Mouse (Mus musculus): ENCODE results near the gene Nr2f1.

DNA sequence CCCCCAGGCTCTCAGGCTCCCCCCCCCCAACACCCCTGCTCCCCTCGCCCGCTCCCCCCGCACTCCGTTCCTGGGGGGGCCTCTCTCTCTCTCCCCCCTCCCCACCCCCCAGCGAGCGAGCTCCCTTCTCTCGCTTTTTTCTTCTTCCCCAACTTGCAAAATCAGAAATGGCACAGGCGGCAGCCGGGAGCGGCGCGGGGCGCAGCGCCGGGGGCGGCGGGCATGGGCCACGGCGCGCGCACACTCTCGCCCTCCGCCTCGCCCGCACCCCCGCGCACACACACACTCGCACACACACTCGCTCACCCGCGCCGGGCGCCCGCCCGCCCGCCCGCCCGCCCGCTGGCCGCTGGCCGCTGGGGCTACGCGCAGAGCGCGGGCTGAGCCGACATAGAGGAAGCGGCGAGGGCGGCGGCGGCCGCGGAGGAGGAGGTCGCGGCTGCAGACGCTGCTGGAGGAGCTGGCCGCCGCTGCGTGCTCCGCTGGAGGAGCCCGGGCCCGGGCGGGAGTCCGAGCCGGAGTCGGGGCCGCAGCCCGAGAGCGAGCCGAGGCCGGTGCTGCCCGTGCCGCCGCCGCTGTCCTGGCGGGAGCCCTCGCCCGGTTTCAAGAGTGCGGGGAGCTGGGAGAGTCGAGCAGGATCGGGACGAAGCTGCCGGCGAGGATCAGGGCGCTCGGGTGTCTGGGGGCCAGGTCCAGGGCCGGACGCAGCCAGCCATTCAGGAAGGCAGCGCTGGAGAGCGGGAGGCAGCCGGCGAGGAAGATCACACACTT, 501 bp downstream of the Nr2f1 start:
- TF ChIP-seq CTCF (conservative IDR thresholded peaks at IDR 0.05 in 1 of 2, IDR thresholded peaks at IDR 0.05 in 1 of 2; ENCODE audit: low read depth in 2 of 2, low read length in 2 of 2) (no peak), POLR2A (IDR thresholded peaks at IDR 0.05; ENCODE audit: low read depth, low read length) (no peak), USF1 (IDR thresholded peaks at IDR 0.05; ENCODE audit: low read depth, low read length) (no peak), EP300 (IDR thresholded peaks at IDR 0.05; ENCODE audit: low read length) (no peak), MYC (IDR thresholded peaks at IDR 0.05; ENCODE audit: low read depth, low read length) (no peak), TCF12 (IDR thresholded peaks at IDR 0.05; ENCODE audit: low read depth, low read length) (no peak), ZNF384 (IDR thresholded peaks at IDR 0.05; ENCODE audit: low read depth, low read length) (no peak), JUND (conservative IDR thresholded peaks at IDR 0.05; ENCODE audit: low read depth, low read length) (no peak), CHD1 (IDR thresholded peaks at IDR 0.05; ENCODE audit: low read depth, low read length) (no peak)

Measured in CH12.LX (cell line).